Mouse (Mus musculus) lung, postnatal 25 days (tissue): ENCODE results near the gene Pramef12.
"Not testable (repeated sequence)": the region's sequence is repeated elsewhere in the genome, so short reads cannot be mapped to it uniquely, and the experiment has no call there.

Source experiments
- DNase-seq: peaks from one replicate; pipeline ENCODE4 v3.0.0; 2022; ENCODE audit warnings: low spot score

Gene Pramef12

DNA sequence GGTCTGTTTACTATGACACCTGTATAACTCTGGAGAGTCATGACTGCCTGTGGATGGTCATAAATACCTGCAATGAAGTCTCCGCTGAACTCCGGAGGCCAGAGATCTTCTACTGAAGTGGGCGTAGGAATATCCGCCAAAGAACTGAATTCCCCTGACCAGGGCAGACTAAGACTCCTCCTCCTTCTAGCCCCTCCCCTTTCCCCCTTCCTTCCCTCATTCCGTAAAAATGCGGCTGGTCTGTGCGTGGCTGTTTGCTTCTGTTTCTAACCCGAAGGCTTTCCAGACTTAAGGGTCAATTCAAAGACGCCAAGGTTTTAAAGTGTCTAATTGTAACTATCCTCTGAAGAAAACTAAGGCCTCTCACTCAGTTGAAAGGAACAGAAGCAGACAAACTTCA is at the start of gene Pramef12:
TSS of gene Pramef12 (minus strand) at position 175 of the 400 bp plus-strand sequence.
- DNase-seq = no peak

DNA sequence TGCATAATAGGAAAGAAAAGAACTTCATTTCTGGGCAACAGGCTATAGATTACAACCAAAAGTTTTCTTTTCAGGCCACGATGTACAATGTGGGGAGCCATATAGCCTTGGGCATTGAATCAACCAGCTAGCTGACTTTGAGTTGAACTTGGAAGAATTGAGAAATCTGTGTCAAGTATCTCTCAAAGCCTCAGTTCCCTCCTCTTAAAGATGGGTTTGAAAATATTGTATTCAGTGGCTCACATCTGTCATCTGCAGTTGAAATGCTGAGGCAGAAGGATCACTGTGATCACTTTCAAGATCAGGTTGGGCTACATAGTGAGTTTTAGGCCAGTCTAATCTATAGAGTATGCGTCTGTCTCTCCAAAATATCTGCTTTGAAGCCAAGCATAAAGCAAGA is 45.0 kb upstream of the Pramef12 start, which contains the start of gene Gm9944:
TSS of gene Gm9944 (minus strand) at position 101 of the 400 bp plus-strand sequence.
- DNase-seq = no peak

DNA sequence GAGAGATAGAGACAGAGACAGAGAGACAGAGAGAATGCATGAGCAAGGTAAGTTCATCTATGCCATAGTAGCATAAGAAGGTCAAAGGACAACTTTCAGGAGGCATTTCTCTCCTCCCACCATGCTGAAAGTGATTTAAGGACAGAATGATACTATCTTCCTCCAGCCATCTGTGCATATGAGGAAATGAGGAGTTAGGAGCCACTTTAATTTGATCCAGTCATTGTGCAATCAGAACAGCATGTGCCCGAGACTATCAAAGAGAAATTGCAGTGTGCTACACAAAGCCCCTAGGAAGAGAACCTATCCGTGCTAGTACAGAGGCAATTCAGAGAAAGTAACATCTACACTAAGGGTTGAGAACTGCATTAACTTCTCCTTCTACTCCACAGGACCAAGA is 40.3 kb upstream of the Pramef12 start:
- DNase-seq = no peak

DNA sequence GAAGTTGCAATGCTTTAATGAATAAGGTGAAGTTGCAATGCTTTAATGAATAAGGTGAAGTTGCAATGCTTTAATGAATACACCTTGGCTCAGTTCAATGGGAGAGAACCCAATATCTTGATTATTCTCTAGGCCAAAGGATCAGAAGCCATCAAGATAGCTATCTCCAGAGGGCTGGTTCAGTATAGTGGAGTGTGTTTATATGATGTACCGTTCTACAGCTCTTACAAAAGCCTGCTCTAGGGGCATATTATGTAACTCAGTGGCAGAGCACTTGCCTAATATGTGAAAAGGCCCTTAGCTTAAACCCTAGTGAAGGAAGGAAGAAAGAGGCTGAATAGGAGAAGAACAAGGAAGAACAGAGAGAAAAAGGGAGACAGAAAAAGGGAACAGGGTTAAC is 33.3 kb upstream of the Pramef12 start:
- DNase-seq = no peak

DNA sequence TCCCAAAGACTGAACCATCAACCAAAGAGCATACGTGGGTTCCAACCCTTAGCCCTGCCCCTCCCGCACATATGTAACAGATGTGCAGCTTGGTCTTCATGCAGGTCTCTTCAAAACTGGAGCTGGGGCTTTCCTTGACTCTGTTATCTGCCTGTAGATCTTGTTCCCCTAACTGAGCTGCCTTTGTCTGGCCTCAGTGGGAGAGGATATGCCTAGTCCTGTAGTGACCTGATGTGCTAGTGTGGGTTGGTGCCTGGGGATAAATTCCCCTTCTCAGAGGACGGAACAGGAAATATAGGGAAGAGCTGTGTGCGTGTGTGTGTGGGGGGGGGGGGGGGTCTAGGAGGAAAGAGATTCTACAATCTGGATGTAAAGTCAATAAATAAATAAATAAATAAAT is 32.8 kb upstream of the Pramef12 start:
- no peak for DNase-seq

DNA sequence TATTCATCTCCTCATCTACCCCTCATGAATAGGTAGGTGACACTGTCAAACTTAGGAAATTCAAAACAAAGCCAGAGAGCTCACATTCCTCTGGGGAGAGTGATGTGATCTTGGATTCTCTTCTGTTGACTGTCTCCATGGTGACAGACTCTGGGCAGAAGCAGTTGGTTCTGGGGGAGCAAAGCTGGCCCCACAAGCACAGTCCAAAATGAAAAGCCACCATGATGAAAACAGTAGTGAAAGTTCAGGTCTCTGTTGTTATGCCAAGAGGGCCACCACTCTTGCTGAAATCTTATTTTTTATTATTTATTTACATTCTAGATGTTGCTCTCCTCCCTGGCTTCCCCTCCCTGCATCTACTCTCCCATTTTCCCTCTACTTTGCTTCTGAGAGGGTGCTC is 30.4 kb upstream of the Pramef12 start, which contains the start of gene 1700012P22Rik:
TSS of gene 1700012P22Rik (minus strand) at position 101 of the 400 bp plus-strand sequence.
- no peak for DNase-seq

DNA sequence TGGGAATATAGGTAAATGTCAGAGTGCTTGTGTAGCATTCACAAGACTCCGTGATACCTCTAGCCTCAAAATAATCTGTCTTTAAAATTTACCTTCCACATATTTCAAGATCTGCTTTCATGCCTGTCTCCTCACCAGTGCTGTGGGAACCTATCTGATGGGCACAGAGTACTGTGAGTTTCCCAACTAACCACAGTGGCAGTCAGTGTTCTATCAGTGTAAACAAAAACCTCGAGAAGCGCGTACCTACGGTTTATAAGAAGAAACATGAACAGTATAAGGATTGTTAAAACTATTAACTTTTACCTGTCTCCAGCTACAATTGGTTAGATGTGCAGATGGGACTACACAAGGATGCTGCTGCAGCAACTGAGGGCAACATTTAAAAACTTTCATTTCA is 25.0 kb upstream of the Pramef12 start:
- DNase-seq = no peak

DNA sequence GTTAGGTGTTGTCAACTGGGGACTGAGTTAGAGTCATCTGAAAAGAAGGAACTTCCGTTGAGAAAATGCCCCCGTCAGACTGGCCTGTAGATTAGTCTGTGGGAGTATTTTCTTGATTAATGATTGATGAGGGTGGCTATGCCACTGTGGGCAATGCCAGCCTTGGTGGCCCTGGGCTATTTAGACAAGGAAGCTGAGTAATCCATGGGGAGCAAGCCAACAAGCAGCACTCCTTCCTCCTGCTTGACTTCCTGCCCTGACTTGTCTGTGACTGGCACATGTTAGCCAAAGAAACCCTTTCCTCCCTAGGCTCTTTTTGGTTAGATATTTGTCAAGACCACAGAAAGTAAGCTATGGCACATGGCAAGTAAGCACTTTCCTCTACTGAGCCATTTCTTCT is 22.5 kb upstream of the Pramef12 start:
- no peak for DNase-seq

DNA sequence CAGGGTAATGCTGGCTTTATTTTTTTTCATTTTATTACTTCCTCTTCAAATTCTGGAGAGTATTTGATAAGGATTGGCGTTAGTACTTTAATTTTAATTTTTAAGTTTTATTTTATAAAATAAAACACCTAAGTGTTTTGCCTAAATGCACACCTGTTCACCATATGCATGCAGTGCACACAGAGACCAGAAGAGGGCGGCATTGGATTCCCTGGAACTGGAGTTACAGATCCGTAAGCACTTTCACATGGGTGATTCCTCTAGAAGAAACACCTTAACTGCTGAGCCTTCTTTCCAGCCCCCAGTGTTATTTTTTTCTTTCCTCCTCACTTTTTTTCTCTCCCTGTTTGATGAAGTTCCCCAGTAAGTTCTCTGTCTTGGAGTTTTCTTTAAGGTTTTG is 20.6 kb upstream of the Pramef12 start:
- no peak for DNase-seq

DNA sequence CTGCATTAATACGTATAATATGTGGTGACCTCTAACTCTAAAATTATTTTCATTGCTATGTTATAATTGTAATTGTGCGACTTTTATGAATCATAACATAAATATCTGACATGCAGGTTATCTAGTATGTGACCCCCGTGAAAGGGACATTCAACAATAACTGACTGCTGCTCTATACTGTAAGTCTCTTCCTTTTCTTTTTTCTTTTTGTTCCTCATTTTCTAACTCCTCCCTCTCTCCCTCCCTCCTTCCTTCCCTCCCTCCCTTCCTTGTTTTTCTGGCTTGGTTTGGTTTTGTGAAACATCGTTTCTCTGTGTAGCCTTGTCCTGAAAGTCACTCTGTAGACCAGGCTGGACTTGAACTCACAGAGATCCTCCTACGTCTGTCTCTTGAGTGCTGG is 16.3 kb upstream of the Pramef12 start:
- DNase-seq = no peak

DNA sequence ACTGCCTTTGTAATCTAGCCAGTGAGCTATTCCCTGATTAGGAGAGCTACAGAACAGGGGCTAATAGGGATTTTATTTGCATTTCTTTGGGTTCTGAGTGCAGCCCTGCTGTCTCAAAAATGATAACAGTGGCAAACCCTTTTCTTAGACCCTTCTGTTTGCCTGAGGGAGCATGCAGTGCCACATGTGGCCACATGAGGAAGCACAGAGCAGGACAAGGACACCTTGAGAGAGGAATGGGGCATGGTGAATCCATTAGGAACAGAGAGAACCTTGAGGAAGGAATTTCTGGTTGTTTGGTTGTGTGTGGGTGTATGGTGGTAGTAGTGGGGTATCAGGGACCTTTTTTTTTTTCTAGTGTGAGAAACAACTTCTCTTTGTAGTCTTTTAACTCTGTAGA is 12.4 kb upstream of the Pramef12 start:
- DNase-seq = no peak

DNA sequence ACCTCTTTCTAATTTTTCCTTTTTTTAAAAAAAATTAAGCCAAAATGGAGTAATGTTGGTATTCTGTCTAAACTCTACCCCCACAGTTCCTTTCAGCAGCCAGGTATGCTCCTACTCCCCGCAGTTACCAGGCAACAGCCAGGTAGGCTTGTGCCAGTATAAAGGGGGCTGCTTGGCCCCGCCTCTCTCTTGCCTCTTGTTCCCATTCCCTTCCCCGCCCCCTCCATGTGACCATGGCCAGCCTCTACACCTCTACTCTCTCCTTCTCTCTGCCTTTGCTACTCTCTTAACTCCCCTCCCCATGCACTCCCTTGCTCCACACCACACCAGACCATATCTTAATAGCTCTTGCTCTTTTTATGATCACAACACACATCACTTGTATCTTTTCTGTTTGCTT is 2.0 kb downstream of the Pramef12 start:
- no peak for DNase-seq

DNA sequence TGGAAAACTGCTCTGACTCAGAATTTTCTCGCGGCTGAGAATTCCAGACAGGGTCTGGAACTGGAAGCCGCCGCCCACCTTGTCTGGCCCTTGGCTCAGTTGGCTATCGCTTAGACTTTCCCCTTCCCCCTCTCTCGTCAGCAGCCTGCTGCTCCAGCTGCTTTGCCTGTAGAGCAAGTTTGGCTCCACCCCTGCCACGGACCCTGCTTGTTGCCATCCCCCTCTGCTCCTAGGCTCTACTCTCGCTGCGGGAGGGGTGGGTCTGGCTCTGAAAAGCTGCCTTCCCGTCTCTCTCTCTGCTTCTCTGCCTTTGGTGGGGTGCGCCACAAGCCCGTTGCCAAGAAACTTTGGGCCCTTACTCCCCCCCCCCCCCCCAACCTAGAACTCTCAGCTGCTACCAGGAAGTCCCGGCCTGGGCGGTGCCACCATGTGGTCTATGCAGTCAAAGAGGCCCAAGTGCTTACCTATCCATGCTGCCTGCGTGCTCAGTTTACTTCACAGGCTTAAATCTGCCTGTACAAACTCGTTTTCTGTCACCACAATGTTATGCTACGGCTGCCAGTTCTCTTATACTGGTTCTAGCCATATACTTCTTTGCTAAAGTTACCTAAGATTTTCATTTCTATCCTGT is 3.7 kb downstream of the Pramef12 start:
- DNase-seq = peak; percentile 10

DNA sequence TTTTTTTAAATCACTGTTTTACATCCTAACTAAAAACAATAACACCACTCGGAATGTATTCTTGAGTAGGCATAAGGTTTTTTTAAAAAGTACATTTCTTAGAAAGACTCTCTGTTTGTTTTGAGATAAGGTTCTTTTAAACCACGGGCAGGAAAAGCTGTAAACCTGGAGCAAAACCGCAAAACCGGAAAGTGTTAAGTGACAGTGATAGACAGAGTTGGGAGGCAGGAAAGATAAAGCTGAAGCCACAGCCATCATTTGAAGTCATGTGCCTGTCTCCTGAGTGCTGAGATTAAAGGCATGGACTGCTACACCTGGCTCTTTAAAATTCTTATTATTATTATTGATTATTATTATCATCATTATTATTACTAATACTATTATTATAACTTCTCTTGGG is 5.6 kb downstream of the Pramef12 start:
- DNase-seq = no peak

DNA sequence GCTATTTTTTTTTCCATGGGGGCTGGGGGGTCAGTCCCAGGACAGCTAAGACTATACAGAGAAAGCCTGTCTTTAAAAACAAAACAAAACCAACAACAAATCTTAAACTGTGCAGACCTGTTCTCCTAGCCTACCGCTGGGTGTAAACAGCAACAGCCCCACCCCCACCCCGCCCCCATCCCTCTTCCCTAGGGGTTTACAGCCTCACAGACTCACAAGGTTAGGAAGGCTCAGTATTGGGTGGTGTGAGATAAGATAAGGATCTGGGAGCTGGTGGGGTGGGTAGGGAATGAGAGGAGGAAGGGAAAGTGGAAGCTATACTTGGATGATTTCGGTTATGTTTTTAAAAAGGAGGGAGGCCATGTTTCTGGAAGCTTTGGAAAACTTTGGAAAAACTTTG is 11.9 kb downstream of the Pramef12 start:
- no peak for DNase-seq

DNA sequence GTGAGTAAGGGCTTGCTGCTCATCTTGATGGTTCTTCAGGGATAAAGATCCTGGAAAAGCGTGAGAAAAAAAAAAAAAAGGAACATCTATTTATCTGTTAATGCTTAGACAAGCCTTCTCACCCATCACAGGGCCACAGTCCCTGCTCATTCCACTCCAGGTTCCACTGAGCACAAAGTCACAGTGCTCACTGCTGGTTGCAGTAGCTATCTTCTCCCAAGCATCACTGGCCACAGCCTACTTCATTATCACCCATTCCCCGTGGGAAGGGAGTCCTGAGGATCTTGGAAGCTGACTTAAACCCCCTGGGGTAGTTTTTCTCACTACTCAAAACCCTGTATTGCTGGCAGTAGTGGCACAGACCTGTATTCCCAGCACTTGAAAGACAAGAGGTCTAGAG is 30.4 kb downstream of the Pramef12 start, which contains the start of gene Pramef20:
TSS of gene Pramef20 (minus strand) at position 23 of the 400 bp plus-strand sequence.
- no peak for DNase-seq

DNA sequence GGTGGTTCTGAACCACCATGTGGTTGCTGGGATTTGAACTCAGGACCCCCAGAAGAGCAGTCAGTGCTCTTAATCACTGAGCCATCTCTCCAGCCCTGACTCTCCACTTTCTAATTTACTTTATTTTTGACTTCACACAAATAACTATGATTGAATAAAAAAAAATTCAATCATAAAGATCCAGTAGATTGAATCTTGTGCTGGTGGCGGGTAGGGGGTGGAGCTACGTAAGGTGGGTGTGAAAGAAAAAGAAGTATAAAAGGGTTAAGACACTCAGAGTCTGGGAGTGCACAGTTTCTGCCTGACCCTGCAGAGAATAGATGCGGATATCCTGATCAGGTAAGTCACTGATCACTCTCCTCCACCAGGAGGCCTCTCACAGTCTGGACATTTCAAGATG is 50.6 kb downstream of the Pramef12 start, which contains the start of gene Gm13119:
TSS of gene Gm13119 (plus strand) at position 301 of the 400 bp plus-strand sequence.
- not testable (repeated sequence) for DNase-seq
